Mouse (Mus musculus) limb, embryonic 12.5 days (tissue): ENCODE data around the gene Fbxo3. TPM values are rescaled to one million over a fixed set of nuclear protein-coding genes. Genes with fewer than 3 reads are reported as not detected.
"Not testable (repeated sequence)": the region's sequence is repeated elsewhere in the genome, so short reads cannot be mapped to it uniquely, and the experiment has no call there.

ENCODE experiments used
- ATAC-seq: fragments of 200-750 bp; cut with Nextera tagmentation; 2 replicates; pipeline ENCODE4 v1.8.0; 2017; ENCODE audit warnings: low read depth, moderate TSS enrichment; ENCODE audit not compliant: insufficient number of reproducible peaks, insufficient read depth, low FRiP score, low TSS enrichment
- H3K27ac ChIP-seq: fragments of 300-500 bp; sonication (generic); 2 replicates; pipeline ENCODE4 v1.5.1; 2016; ENCODE audit warnings: mild to moderate bottlenecking, moderate library complexity
- H3K27me3 ChIP-seq: fragments of 300-500 bp; sonication (generic); 2 replicates; pipeline ENCODE4 v1.6.1; 2016; ENCODE audit warnings: mild to moderate bottlenecking, moderate library complexity
- H3K36me3 ChIP-seq: fragments of 300-500 bp; sonication (generic); 2 replicates; pipeline ENCODE4 v1.6.1; 2016; ENCODE audit warnings: mild to moderate bottlenecking, moderate library complexity
- H3K4me1 ChIP-seq: fragments of 300-500 bp; sonication (generic); replicated peaks from 2 replicates; pipeline ENCODE4 v1.6.1; 2016
- H3K4me2 ChIP-seq: fragments of 300-500 bp; sonication (generic); 2 replicates; pipeline ENCODE4 v1.6.1; 2016; ENCODE audit warnings: mild to moderate bottlenecking, moderate library complexity
- H3K4me3 ChIP-seq: fragments of 300-500 bp; sonication (generic); replicated peaks from 2 replicates; pipeline ENCODE4 v1.5.1; 2016; ENCODE audit warnings: mild to moderate bottlenecking
- H3K9ac ChIP-seq: fragments of 300-500 bp; sonication (generic); replicated peaks from 2 replicates; pipeline ENCODE4 v1.6.1; 2016; ENCODE audit warnings: mild to moderate bottlenecking, moderate library complexity
- H3K9me3 ChIP-seq: fragments of 300-500 bp; sonication (generic); 2 replicates; pipeline ENCODE4 v1.6.1; 2016; ENCODE audit warnings: mild to moderate bottlenecking, moderate library complexity
- WGBS: fragments of 180-500 bp; shearing (Covaris S2); methylation state at CpG from one replicate; pipeline ENCODE4 v1.1.7; 2016; 5-methylcytosine and 5-hydroxymethylcytosine counted together
- polyA plus RNA-seq: library from polyadenylated mRNA; unstranded; fragments of >200 nt; fragmentation: Nextera tagmentation; extraction: Ambion mirVana; gene quantifications from 2 replicates; pipeline ENCODE4 v1.2.1, GENCODE M21; 2016

Gene Fbxo3
- 54.7 and 55.0 TPM in 2 replicates for polyA plus RNA-seq

DNA sequence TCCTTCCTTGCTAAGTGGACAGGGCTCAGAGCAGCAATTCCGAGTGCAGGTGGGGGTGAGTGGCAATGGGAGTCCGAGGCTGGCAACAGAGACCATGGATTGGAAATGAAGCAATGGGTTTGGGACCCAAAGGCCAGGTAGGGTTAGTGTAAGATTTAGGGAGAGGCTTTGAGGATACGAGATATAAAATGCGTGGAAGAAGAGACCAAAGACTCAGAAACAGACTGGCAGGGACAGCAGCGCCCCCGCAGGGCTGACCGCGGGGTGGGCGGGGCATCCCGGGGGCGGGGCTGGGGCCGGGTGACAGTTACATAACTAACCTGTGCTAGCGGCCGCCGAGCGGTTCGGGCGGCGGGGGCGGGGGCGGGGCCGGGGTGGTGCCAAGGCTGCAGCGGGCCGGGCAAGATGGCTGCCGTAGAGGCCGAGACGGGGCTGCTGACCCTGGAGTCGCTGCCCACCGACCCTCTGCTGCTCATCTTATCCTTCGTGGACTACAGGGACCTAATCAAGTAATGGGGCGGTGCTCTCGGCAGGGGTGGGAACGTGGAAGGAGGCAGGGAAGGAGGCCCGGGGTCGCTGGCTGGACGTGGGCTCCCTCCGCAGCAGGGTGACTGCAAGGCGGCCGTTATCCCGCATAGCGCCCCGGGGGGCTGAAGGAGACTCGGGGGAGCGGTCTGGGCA, at the start of gene Fbxo3:
Gene Fbxo3, plus strand, starts transcription at position 264 of the 681 bp plus-strand sequence.
- H3K27ac ChIP-seq: peak within 1 kb of the TSS; percentile 67; the same call in 1 of the 2 replicates
- H3K4me2 ChIP-seq: peak within 1 kb of the TSS; percentile 80
- peak; percentile 96 for ATAC-seq
- peak within 1 kb of the TSS; percentile 89 for H3K9ac ChIP-seq
- H3K9me3 ChIP-seq: no peaks in the 10 kb centered on the region
- WGBS: 2% methylated on average over 43 of the region's 44 CpGs
- H3K4me3 ChIP-seq: peak within 1 kb of the TSS; percentile 87
- peaks cover 9% of the 10 kb centered on the region for H3K36me3 ChIP-seq
- H3K4me1 ChIP-seq: peaks cover 16% of the 10 kb centered on the region
- no peaks in the 10 kb centered on the region for H3K27me3 ChIP-seq

DNA sequence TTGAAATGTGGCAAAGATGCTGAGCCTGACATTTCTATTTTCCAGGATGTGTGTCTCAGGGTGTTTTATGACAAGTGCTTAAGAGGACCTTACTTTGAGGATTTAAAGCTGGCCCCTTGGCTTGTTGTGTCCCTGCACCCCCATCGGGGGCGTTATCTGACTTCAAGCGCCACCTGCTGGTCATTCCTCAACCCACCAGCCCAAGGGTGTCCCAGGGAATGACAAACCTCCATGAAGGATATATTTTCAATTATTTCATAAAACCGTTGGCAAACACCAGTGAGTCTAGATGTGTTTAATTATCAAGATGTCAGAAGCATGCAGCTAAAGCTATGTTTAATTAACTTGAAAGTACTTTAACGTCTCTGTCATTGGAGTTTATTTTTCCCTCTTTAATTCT, 45.3 kb upstream of the Fbxo3 start:
- Histone ChIP-seq H3K27me3 (peaks cover 12% of the 10 kb centered on the region; the same call in 1 of the 2 replicates), H3K9me3 (no peaks in the 10 kb centered on the region), H3K4me3 (no peak overlapping the region), H3K4me1 (peaks cover 14% of the 10 kb centered on the region), H3K9ac (no peak overlapping the region), H3K36me3 (no peaks in the 10 kb centered on the region), H3K27ac (no peak overlapping the region), H3K4me2 (no peak overlapping the region)
- 5% methylated on average over 5 of the region's 5 CpGs for WGBS
- peak; percentile 74 for ATAC-seq

DNA sequence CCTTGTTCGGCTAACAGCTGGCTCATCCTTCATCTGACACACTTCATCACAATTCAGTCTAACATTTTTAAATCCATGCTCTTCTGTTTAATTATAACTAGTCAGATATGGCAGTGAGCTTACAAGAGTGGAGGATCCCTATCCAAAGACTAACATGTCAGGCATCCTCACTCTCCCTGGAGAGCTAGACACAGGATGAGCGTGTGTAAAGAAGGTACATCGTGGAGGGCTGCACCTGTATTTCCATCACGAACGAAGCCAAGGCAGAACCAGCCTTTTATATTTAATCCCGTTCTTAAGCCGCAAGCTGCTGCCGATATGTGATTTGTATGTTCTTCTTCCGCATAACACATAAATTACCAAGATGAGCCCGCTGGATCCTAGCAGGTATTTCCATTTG, 44.4 kb upstream of the Fbxo3 start:
- Histone ChIP-seq H3K9ac (no peak overlapping the region), H3K36me3 (no peaks in the 10 kb centered on the region), H3K4me3 (no peak overlapping the region), H3K27me3 (peaks cover 9% of the 10 kb centered on the region; the same call in 1 of the 2 replicates), H3K4me2 (no peak overlapping the region), H3K9me3 (no peaks in the 10 kb centered on the region), H3K4me1 (peaks cover 14% of the 10 kb centered on the region), H3K27ac (no peak overlapping the region)
- WGBS: 87% methylated on average over 10 of the region's 10 CpGs
- no peak for ATAC-seq

DNA sequence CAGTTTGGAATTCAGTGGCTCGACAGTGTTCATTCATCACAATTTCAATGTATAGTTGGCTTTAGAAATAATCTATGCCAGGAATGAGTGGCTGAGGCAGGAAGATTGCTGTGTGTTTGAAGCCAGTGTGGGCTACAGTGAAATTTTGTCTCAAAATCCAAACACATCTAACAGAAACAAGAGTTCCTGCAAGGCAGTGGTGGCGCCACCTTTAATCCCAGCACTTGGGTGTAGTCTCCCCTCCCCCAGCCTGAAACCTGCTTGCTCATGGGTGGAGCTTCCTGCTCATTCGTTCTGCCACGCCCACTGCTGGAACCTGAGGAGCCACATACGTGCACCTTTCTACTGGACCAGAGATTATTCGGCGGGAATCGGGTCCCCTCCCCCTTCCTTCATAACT, 39.9 kb upstream of the Fbxo3 start:
- H3K27ac ChIP-seq, H3K4me1 ChIP-seq, H3K4me2 ChIP-seq, H3K36me3 ChIP-seq, H3K9ac ChIP-seq, H3K4me3 ChIP-seq, H3K9me3 ChIP-seq, ATAC-seq: not testable (repeated sequence)
- WGBS: 74% methylated on average over 8 of the region's 8 CpGs
- H3K27me3 ChIP-seq: peaks cover 14% of the 10 kb centered on the region; the same call in 1 of the 2 replicates

DNA sequence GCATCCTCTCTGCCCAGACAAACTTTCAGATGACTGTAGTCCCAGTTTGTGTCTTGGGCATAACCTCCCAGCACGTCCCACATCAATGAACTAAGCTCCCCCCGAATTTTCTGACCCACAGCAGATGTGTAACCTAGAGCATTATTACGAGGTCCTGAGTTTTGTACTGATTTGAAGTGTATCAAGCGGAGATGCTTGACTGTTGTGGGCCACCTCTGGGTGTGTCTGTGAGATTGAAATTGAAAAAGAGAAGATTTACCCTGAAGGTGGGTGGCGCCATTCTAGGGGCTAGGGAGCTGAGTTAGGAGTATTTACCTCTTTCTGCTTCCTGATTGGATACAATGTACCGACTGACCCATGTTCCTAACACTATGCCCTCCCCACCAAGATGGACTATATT, 37.8 kb upstream of the Fbxo3 start:
- WGBS: 91% methylated on average over 6 of the region's 6 CpGs
- Histone ChIP-seq H3K9me3 (no peaks in the 10 kb centered on the region), H3K4me3 (no peak overlapping the region), H3K9ac (no peak overlapping the region), H3K27me3 (peaks cover 12% of the 10 kb centered on the region; the same call in 1 of the 2 replicates), H3K4me1 (peaks cover 4% of the 10 kb centered on the region), H3K27ac (no peak overlapping the region), H3K4me2 (no peak overlapping the region), H3K36me3 (no peaks in the 10 kb centered on the region)
- ATAC-seq: no peak

DNA sequence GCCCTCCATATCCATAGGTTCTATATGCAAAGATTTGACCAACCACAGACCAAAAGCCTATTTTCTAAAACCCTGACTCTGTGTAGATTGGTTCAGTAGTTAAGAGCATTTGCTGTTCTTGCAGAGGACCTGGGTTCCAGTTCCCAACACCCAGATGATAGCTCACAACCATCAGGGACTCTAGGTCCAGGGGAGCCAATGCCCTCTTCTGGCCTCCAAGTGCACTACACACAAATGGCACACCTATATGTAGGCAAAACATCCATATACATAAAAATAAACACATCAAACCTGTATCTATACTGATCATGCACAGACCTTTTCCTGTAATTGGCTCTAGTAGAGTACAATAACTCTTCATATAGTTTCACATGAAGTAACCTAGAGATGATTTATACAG, 36.2 kb upstream of the Fbxo3 start:
- H3K36me3 ChIP-seq: no peaks in the 10 kb centered on the region
- peaks cover 12% of the 10 kb centered on the region; the same call in 1 of the 2 replicates for H3K27me3 ChIP-seq
- no peak overlapping the region for H3K4me3 ChIP-seq

DNA sequence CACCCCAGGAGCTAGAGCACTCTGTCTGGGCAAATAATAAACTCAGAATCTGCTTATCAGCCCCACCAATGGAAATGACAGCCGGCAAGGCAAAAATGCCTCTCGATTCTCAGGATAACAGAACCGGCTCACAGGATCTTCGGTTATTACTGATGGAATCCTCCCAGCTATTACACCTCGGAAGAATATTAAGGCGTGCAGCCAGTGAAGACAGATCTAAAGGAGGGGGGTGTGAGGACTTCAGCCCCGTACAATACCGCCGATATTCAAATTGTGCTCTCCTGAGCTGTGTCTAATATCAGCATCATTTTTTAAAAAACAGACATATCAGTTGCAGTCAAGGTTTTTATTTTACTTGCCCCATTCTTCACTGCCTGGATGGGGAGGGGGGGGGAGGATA, 35.4 kb upstream of the Fbxo3 start:
- peaks cover 4% of the 10 kb centered on the region for H3K4me1 ChIP-seq
- peaks cover 12% of the 10 kb centered on the region; the same call in 1 of the 2 replicates for H3K27me3 ChIP-seq
- no peak overlapping the region for H3K9ac ChIP-seq
- H3K4me3 ChIP-seq: no peak overlapping the region
- H3K9me3 ChIP-seq: no peaks in the 10 kb centered on the region
- ATAC-seq: no peak
- H3K27ac ChIP-seq: no peak overlapping the region
- 81% methylated on average over 9 of the region's 9 CpGs for WGBS
- no peaks in the 10 kb centered on the region for H3K36me3 ChIP-seq
- H3K4me2 ChIP-seq: no peak overlapping the region

More for the DNA sequence above, 36.2 kb upstream of the Fbxo3 start:
- Histone ChIP-seq H3K4me1 (peaks cover 4% of the 10 kb centered on the region), H3K27ac (no peak overlapping the region), H3K4me2 (no peak overlapping the region), H3K9ac (no peak overlapping the region), H3K9me3 (no peaks in the 10 kb centered on the region)
- no peak for ATAC-seq

DNA sequence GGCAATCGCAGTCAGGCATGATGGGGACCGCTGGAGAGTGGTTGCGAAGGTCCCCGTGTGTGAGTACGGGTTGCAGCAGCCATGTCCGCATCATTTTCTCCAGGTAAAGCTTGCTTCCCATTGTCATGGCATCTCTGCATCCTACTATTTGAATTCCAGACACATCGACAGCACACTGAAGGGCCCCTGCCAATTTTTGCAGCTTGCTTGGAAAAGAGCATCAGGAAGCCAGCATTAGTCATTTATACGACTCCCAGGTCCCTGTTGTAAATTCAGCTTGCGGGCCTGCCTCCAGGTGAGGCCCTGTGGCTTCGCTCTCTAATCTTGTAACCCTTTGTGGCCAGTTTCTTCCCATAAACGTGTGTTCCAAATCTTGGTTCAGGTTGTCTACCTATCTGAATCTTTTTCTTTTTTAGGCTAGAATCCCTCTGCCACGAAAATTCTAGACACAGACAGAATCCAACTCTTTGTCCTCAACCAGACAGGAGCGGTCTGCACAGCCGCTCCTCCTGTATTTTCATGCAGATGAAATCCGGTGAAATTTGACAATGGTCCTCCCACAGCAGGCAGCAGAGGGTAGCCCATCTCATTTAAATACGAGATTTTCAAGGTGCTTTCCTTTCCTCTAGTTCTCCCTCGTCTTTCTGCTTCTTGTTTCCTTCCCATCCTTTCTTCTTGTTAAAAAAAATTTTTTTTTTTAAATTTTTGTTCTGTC, 34.7 kb upstream of the Fbxo3 start:
- 25% methylated on average over 17 of the region's 17 CpGs for whole genome bisulfite sequencing
- ATAC-seq: no peak
- H3K9ac ChIP-seq: no peak overlapping the region

DNA sequence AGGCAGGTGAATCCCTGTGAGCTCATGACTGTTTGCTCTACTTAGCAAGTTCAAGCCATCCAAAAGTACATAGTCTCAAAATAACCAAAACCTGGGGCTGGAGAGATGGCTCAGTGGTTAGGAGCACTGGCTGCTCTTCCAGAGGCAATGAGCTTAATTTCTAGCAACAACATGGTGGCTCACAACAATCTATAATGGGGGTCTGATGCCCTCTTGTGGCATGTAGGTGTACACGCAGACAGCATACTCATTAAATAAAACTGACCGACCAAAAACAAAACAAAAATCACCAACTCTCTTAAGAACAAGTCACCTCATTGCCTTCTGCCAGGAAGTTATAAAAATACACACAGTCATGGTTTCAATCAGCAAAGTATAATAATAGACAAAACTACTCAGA, 26.4 kb upstream of the Fbxo3 start:
- Histone ChIP-seq H3K4me2 (no peak overlapping the region), H3K9ac (no peak overlapping the region), H3K4me3 (no peak overlapping the region), H3K4me1 (no peaks in the 10 kb centered on the region), H3K27me3 (peaks cover 16% of the 10 kb centered on the region; the same call in 1 of the 2 replicates), H3K27ac (no peak overlapping the region), H3K36me3 (no peaks in the 10 kb centered on the region), H3K9me3 (no peaks in the 10 kb centered on the region)
- 28% methylated on average over 2 of the region's 2 CpGs for WGBS
- ATAC-seq: no peak

More for the DNA sequence above, 34.7 kb upstream of the Fbxo3 start:
- Histone ChIP-seq H3K4me3 (no peak overlapping the region), H3K27ac (no peak overlapping the region), H3K9me3 (no peaks in the 10 kb centered on the region), H3K27me3 (peaks cover 12% of the 10 kb centered on the region; the same call in 1 of the 2 replicates), H3K36me3 (no peaks in the 10 kb centered on the region), H3K4me2 (no peak overlapping the region; the same call in 1 of the 2 replicates), H3K4me1 (peaks cover 4% of the 10 kb centered on the region)

DNA sequence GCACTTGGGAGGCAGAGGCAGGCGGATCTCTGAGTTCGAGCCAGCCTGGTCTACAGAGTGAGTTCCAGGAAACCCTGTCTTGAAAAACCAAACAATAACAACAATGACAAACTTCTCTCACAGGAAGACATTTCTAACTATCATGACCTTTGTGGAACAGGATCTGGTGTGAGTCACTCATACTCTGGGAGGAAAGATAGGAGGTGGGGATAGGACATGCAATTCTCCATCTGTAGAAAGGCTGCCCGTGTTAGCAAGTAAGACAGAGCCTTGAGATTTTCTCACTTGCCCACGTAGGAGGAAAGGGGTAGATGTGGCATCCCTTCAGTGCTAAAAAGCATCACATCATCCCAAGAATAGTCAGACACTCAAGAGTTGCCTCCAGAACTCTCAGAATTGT, 25.7 kb upstream of the Fbxo3 start:
- Histone ChIP-seq H3K36me3 (no peaks in the 10 kb centered on the region), H3K9ac (no peak overlapping the region), H3K27me3 (peaks cover 16% of the 10 kb centered on the region; the same call in 1 of the 2 replicates), H3K4me2 (no peak overlapping the region), H3K27ac (no peak overlapping the region), H3K4me1 (no peaks in the 10 kb centered on the region), H3K9me3 (no peaks in the 10 kb centered on the region), H3K4me3 (no peak overlapping the region)
- WGBS: 86% methylated on average over 4 of the region's 4 CpGs
- ATAC-seq: no peak

DNA sequence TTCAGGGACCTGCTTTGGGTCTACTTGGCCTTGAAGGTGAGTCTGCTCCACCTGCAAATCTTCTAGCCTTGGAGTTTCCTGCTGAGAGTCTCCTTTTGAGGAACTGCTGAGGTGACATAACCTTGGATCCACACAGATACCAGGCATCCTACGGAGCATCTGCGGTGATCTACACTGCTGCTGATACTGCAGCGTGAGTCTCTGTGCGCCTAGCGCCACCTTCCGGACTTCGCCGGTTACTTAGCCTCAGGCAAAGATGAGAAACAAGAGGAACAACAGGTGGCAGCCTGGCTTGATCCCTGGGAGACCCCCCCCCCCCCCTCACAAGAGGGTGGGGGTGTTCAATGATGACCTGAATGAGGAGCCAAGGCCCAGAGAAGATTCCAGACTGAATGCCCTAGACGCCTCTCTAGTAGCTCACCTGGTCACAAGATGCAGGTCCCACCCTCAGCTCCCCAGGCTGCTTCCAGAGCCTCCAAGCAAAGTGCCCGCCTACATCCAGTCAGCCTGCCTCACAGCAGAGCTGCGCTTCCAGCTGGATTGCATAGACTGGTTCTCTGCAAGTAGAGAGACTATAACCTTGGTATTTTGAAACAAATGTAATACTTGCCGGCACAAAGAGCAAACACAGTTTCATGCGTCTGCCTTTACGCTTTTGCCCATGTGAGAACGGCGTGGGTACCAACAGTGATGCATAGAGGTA, 24.7 kb upstream of the Fbxo3 start:
- ATAC-seq: no peak
- Histone ChIP-seq H3K36me3 (no peaks in the 10 kb centered on the region), H3K4me1 (no peaks in the 10 kb centered on the region), H3K9ac (no peak overlapping the region), H3K27me3 (peaks cover 16% of the 10 kb centered on the region; the same call in 1 of the 2 replicates), H3K4me2 (no peak overlapping the region), H3K4me3 (no peak overlapping the region), H3K9me3 (no peaks in the 10 kb centered on the region), H3K27ac (no peak overlapping the region)
- 32% methylated on average over 16 of the region's 16 CpGs for WGBS
